ENCODE assay signal across 9 mouse cellular contexts in the genomic region with DNA sequence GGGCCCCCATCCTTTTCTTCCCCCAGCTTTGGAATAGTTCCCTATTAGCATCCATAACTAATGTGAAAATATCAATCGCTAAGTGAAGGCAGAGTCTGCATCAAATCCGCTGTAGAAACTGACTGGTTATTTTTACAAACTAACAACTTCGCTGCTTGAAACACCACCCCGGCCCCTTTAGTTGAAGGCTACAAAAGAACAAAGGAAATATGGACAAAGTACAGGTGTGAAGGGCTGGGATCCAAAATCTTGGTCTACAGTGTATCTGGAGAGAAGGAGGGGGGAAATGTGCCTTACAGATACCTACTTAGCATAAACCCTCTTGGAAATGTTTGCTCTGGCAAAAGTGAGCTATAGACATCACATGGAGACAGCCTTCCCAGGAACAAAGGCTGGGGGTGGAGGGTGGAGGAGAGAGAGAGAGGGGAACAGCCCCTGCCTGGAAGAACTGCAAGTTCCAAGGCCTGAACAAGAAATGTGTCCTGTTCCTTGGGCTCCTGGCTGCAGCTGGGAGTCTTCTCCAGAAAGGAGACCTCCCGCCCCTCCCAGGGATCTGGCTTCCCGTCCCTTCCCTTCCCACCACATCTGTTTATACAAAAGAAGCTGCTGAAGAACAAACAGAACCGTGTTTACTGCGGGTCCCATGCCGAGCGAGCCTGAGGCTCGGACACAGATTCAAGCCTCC. TPM values are rescaled to one million over a fixed set of nuclear protein-coding genes. Genes with fewer than 3 reads are reported as not detected.
A peak's percentile ranks its signal among the peaks of the same experiment; 100 is the strongest.
DNase-seq lines count a peak whose midpoint lies in the region; ATAC-seq and TF ChIP-seq lines count a peak whose summit lies in the region.
"Had no signal": no experiment of that assay in that cellular context is flagged by ENCODE, and none has a peak within 500 bp of the region (broad histone marks: within the 10 kb centered on the region; RNA-seq: fewer than 3 reads in every experiment).

No protein-coding gene starts in this region.

- H3K4me1 ChIP-seq in kidney, postnatal 0 days (replicated peaks; ENCODE audit: insufficient read depth, low read length), result no peaks in the 10 kb centered on the region
- peaks cover 45% of the 10 kb centered on the region for H3K4me1 ChIP-seq in forebrain, embryonic 12.5 days
- peaks cover 32% of the 10 kb centered on the region for H3K4me1 ChIP-seq in midbrain, embryonic 16.5 days (ENCODE audit: control insufficient read depth, insufficient read depth, low read length)

- no peaks in the 10 kb centered on the region for H3K27me3 ChIP-seq in kidney, postnatal 0 days (ENCODE audit: insufficient read depth, low read length)
- 0 out of 2 replicates have a peak, but pooled peaks cover 3% of the 10 kb centered on the region for H3K27me3 ChIP-seq in forebrain, embryonic 12.5 days
- H3K27me3 ChIP-seq in midbrain, embryonic 16.5 days (ENCODE audit: control insufficient read depth, insufficient read depth, low read depth, low read length), result no peaks in the 10 kb centered on the region

- DNase-seq in kidney, postnatal 0 days (ENCODE audit: low spot score), result peak; percentile 84
- no peak for DNase-seq in kidney, adult 9 months
- peak; percentile 60 to 70 for DNase-seq in kidney, postnatal 4 days
- no peak for DNase-seq in cerebellum, adult 11 months
- no peak for DNase-seq in frontal cortex, adult 2 months (ENCODE audit: extremely low spot score in 1 of 2, low spot score in 1 of 2)
- no peak for DNase-seq in thymus, postnatal 36 days

- peak overlapping the region; percentile 90; the same call in 1 of the 2 replicates for H3K27ac ChIP-seq in kidney, postnatal 0 days
- peak overlapping the region; percentile 95 for H3K27ac ChIP-seq in forebrain, embryonic 12.5 days
- H3K27ac ChIP-seq in midbrain, embryonic 16.5 days (ENCODE audit: low read length), result peak overlapping the region; percentile 94; the same call in 1 of the 2 replicates

- WGBS in kidney, postnatal 0 days, result 44% methylated on average over 11 of the region's 11 CpGs
- 22% methylated on average over 11 of the region's 11 CpGs for WGBS in forebrain, embryonic 12.5 days
- WGBS in midbrain, embryonic 16.5 days, result 26% methylated on average over 11 of the region's 11 CpGs

- H3K36me3 ChIP-seq in kidney, postnatal 0 days (ENCODE audit: insufficient read depth, low read length), result no peaks in the 10 kb centered on the region
- no peaks in the 10 kb centered on the region for H3K36me3 ChIP-seq in forebrain, embryonic 12.5 days (replicated peaks)
- no peaks in the 10 kb centered on the region for H3K36me3 ChIP-seq in midbrain, embryonic 16.5 days (ENCODE audit: control insufficient read depth, insufficient read depth, low read length)

- H3K9ac ChIP-seq in kidney, postnatal 0 days (ENCODE audit: low read depth, low read length), result no peak overlapping the region
- no peak overlapping the region; the same call in 1 of the 2 replicates for H3K9ac ChIP-seq in forebrain, embryonic 12.5 days
- H3K9ac ChIP-seq in midbrain, embryonic 16.5 days (ENCODE audit: low read depth, low read length), result no peak overlapping the region

- H3K4me2 ChIP-seq in kidney, postnatal 0 days (ENCODE audit: low read length), result no peak overlapping the region; the same call in 1 of the 2 replicates
- H3K4me2 ChIP-seq in forebrain, embryonic 12.5 days, result no peak overlapping the region
- no peak overlapping the region for H3K4me2 ChIP-seq in midbrain, embryonic 16.5 days (ENCODE audit: low read length)

- no peak for ATAC-seq in kidney, postnatal 0 days (replicated peaks; ENCODE audit: low FRiP score, low read depth)
- no peak for ATAC-seq in forebrain, embryonic 12.5 days (ENCODE audit: low FRiP score)
- ATAC-seq in midbrain, embryonic 16.5 days, result no peak

- no peak for TF ChIP-seq CTCF in kidney, postnatal 0 days (IDR thresholded peaks at IDR 0.05; ENCODE audit: low read depth)

- H3K9me3 ChIP-seq in kidney, postnatal 0 days (replicated peaks; ENCODE audit: low read length), result no peaks in the 10 kb centered on the region
- H3K9me3 ChIP-seq in forebrain, embryonic 12.5 days, result no peaks in the 10 kb centered on the region
- H3K9me3 ChIP-seq in midbrain, embryonic 16.5 days (replicated peaks; ENCODE audit: control insufficient read depth, low read length, poor library complexity, severe bottlenecking), result no peaks in the 10 kb centered on the region

- H3K4me3 ChIP-seq in kidney, postnatal 0 days (replicated peaks; ENCODE audit: low read depth, low read length), result no peak overlapping the region
- no peak overlapping the region for H3K4me3 ChIP-seq in forebrain, embryonic 12.5 days (replicated peaks)
- no peak overlapping the region for H3K4me3 ChIP-seq in midbrain, embryonic 16.5 days (ENCODE audit: low read depth, low read length)
- H3K4me3 ChIP-seq: erythroblast, embryonic 14.5 days had no signal

RNA-seq across cellular contexts. Expression of gene Aff3, which starts 35.7 kb away (rescaled TPM):
- 6.9 and 7.9 TPM in 2 replicates for polyA plus RNA-seq in kidney, postnatal 0 days (2015; fragmentation: Nextera tagmentation; extraction: Ambion mirVana)
- polyA plus RNA-seq in forebrain, embryonic 12.5 days (2016; fragmentation: Nextera tagmentation; extraction: Ambion mirVana), result 15.1 and 25.7 TPM in 2 replicates
- 9.6 and 13.1 TPM in 2 replicates for polyA plus RNA-seq in midbrain, embryonic 16.5 days (2015; fragmentation: Nextera tagmentation; extraction: Ambion mirVana)
- 28.3 and 32.1 TPM in 2 replicates for polyA plus RNA-seq in frontal cortex, adult 2 months (2012; rRNA removed)

Comparison
In these comparisons a context has a peak if more than half of its experiments do, and no peak if none do; other contexts are left out.
1. DNase-seq: peak in kidney, postnatal 0 days (single experiment) and kidney, postnatal 4 days (2 of 2); none in kidney, adult 9 months (single experiment), cerebellum, adult 11 months (single experiment), frontal cortex, adult 2 months (0 of 2) and thymus, postnatal 36 days (0 of 2).
2. Peak in every context shown above with its lines, with median percentiles within 50 percentile points of each other: H3K27ac ChIP-seq.